Mouse (Mus musculus): Measurements from ENCODE around the gene Zfp51. TPM values are rescaled to one million over a fixed set of nuclear protein-coding genes. Genes with fewer than 3 reads are reported as not detected.
"Not testable (repeated sequence)": the region's sequence is repeated elsewhere in the genome, so short reads cannot be mapped to it uniquely, and the experiment has no call there.

Zfp51 gene
- total RNA-seq (2015) (16.9 and 22.8 TPM in 2 replicates), total RNA-seq (2017) (10.9 and 13.2 TPM in 2 replicates)

GRCm38 (mm10) chr17:21450138-21450704 lies at the start of gene Zfp51:
Gene Zfp51 (plus strand): TSS chr17:21450374.
- ATAC-seq (replicated peaks; ENCODE audit: poor library complexity), result peak; percentile 97

GRCm38 (mm10) chr17:21422664-21423599 lies 27.2 kb upstream of the Zfp51 start, which contains the start of gene Zfp54:
Gene Zfp54 (plus strand): TSS chr17:21423227.
- ATAC-seq (replicated peaks; ENCODE audit: poor library complexity), result peak; percentile 95

- not testable (repeated sequence) for ATAC-seq (replicated peaks; ENCODE audit: poor library complexity)
Observed at GRCm38 (mm10) chr17:21438806-21439400, 11.3 kb upstream of the Zfp51 start.

- ATAC-seq (replicated peaks; ENCODE audit: poor library complexity), result peak; percentile 78
Observed at GRCm38 (mm10) chr17:21449669-21450068, 505 bp upstream of the Zfp51 start.

GRCm38 (mm10) chr17:21463550-21463949 lies 13.4 kb downstream of the Zfp51 start:
- ATAC-seq (replicated peaks; ENCODE audit: poor library complexity), result no peak

GRCm38 (mm10) chr17:21472032-21472652 lies 22.0 kb downstream of the Zfp51 start:
- 0 out of 2 replicates have a peak, but pooled peaks have one; percentile 14 for ATAC-seq (replicated peaks; ENCODE audit: poor library complexity)

GRCm38 (mm10) chr17:21472653-21473307 lies 22.6 kb downstream of the Zfp51 start:
- peak; percentile 80 for ATAC-seq (replicated peaks; ENCODE audit: poor library complexity)

GRCm38 (mm10) chr17:21473362-21474190 lies 23.4 kb downstream of the Zfp51 start:
- ATAC-seq (replicated peaks; ENCODE audit: poor library complexity), result peak; percentile 26; the same call in 1 of the 2 replicates

- not testable (repeated sequence) for ATAC-seq (replicated peaks; ENCODE audit: poor library complexity)
Observed at GRCm38 (mm10) chr17:21474729-21475128, 24.6 kb downstream of the Zfp51 start.

- not testable (repeated sequence) for ATAC-seq (replicated peaks; ENCODE audit: poor library complexity)
Observed at GRCm38 (mm10) chr17:21475290-21475689, 25.1 kb downstream of the Zfp51 start.

- not testable (repeated sequence) for ATAC-seq (replicated peaks; ENCODE audit: poor library complexity)
Observed at GRCm38 (mm10) chr17:21476351-21476750, 26.2 kb downstream of the Zfp51 start.

- ATAC-seq (replicated peaks; ENCODE audit: poor library complexity), result not testable (repeated sequence)
Observed at GRCm38 (mm10) chr17:21478103-21478777, 28.1 kb downstream of the Zfp51 start.

GRCm38 (mm10) chr17:21488760-21489499 lies 38.8 kb downstream of the Zfp51 start, which contains the start of gene Zfp53:
Gene Zfp53 (plus strand): TSS chr17:21488998.
- peak; percentile 98 for ATAC-seq (replicated peaks; ENCODE audit: poor library complexity)

- ATAC-seq (replicated peaks; ENCODE audit: poor library complexity), result peak; percentile 42
Observed at GRCm38 (mm10) chr17:21489500-21490001, 39.4 kb downstream of the Zfp51 start.

- no peak for ATAC-seq (replicated peaks; ENCODE audit: poor library complexity)
Observed at GRCm38 (mm10) chr17:21501365-21501764, 51.2 kb downstream of the Zfp51 start.

GRCm38 (mm10) chr17:21504524-21504923 lies 54.4 kb downstream of the Zfp51 start:
- peak; percentile 89 for ATAC-seq (replicated peaks; ENCODE audit: poor library complexity)

GRCm38 (mm10) chr17:21506258-21506657 lies 56.1 kb downstream of the Zfp51 start:
- no peak for ATAC-seq (replicated peaks; ENCODE audit: poor library complexity)

GRCm38 (mm10) chr17:21509756-21510155 lies 59.6 kb downstream of the Zfp51 start:
- ATAC-seq (replicated peaks; ENCODE audit: poor library complexity), result no peak
